Mouse (Mus musculus) layer of hippocampus, adult 18-20 months (tissue): ENCODE measurements around the gene Creb5. TPM values are rescaled to one million over a fixed set of nuclear protein-coding genes. Genes with fewer than 3 reads are reported as not detected.

ENCODE experiments used
- DNase-seq, 2 experiments: peaks; one replicate each; pipeline ENCODE4 v3.0.0; 2022; ENCODE audit warnings: low spot score in 2 of 2
- total RNA-seq, 2 experiments: library from RNA; stranded (reverse); gene quantifications; 2 replicates each; pipeline ENCODE4 v1.2.3; 2021

Creb5 gene
- total RNA-seq, 2 experiments from 2014 or later, result 2.6 to 3.2 TPM

DNA sequence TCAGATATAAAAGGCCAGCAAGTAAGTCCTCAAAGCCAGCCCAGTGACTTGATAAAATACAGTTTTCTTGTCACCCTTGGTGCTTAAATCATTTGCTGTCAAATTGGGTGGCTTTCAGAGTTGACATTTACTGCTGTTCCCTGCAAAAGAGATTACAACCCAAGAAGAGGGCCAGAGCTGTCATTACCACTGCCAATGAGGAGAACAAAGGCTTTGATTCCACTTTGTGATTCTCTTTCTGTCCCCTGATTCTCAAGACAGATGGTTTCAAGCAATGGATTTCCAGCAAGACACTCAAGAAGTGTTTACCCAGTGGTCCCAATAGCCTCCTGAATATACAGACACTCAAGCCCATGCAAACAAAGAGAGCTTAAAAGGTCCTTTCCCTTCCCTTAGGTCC, 451.1 kb downstream of the Creb5 start:
- DNase-seq, result no peak

GRCm38 (mm10) chr6:53741222-53741621, 454.2 kb downstream of the Creb5 start:
- DNase-seq, result no peak

Other genes with a start within 250 kb of the Creb5 start
- gene Jazf1, start 218.6 kb upstream of the Creb5 start, total RNA-seq, result 10 to 100 TPM; 29.4 to 34.4 TPM